Mouse (Mus musculus) gastrocnemius, adult 18-20 months (tissue): ENCODE data around the gene Fam129a. TPM values are rescaled to one million over a fixed set of nuclear protein-coding genes. Genes with fewer than 3 reads are reported as not detected.

Experiments used
- total RNA-seq, 2 experiments: library from RNA; stranded (reverse); gene quantifications; 2 replicates each; pipeline ENCODE4 v1.2.3; 2021

The Fam129a gene
- total RNA-seq, 2 experiments from 2014 or later, result 9.1 to 12.0 TPM

Other genes with a start within 250 kb of the Fam129a start
- 100 to 1,000 TPM; 113 to 161 TPM for gene Ivns1abp, start 226.7 kb upstream of the Fam129a start, total RNA-seq
- gene Swt1, start 142.7 kb upstream of the Fam129a start, total RNA-seq, result 1 to 10 TPM; 7.5 to 9.0 TPM
- 10 to 100 TPM; 15.1 to 16.0 TPM for gene Trmt1l, start 142.6 kb upstream of the Fam129a start, total RNA-seq
- gene Rnf2, start 70.2 kb upstream of the Fam129a start, total RNA-seq, result 10 to 100 TPM; 12.4 to 16.9 TPM
- gene Edem3, start 184.2 kb downstream of the Fam129a start, total RNA-seq, result 10 to 100 TPM; 20.3 to 21.9 TPM